In genomic region chr5:149264405-149264804, GRCm38 (mm10) we compare ENCODE assay signal across 9 mouse cellular contexts. TPM values are rescaled to one million over a fixed set of nuclear protein-coding genes. Genes with fewer than 3 reads are reported as not detected.
DNase-seq lines count a peak whose midpoint lies in the region; ATAC-seq and TF ChIP-seq lines count a peak whose summit lies in the region.
"Had no signal": no experiment of that assay in that cellular context is flagged by ENCODE, and none has a peak within 500 bp of the region (broad histone marks: within the 10 kb centered on the region; RNA-seq: fewer than 3 reads in every experiment).

Gene Alox5ap, plus strand, starts transcription at chr5:149264767.

- no peak for ATAC-seq in midbrain, embryonic 15.5 days (replicated peaks)
- no peak for ATAC-seq in monocyte, adult 5-6 weeks (replicated peaks; ENCODE audit: insufficient number of reproducible peaks, low FRiP score, low TSS enrichment, poor library complexity, severe bottlenecking)
- ATAC-seq in forebrain, embryonic 11.5 days (replicated peaks; ENCODE audit: low FRiP score): no peak

- H3K27me3 ChIP-seq in heart, adult 2 months (ENCODE audit: control insufficient read depth, insufficient read depth, low read length): no peaks in the 10 kb centered on the region
- no peaks in the 10 kb centered on the region for H3K27me3 ChIP-seq in midbrain, embryonic 15.5 days (replicated peaks)
- no peaks in the 10 kb centered on the region for H3K27me3 ChIP-seq in midbrain, embryonic 10.5 days (ENCODE audit: low read depth, poor library complexity, severe bottlenecking)
- H3K27me3 ChIP-seq in forebrain, embryonic 11.5 days (ENCODE audit: control insufficient read depth, insufficient read depth, low read length): no peaks in the 10 kb centered on the region

- no peak for TF ChIP-seq EP300 in heart, adult 2 months (IDR thresholded peaks at IDR 0.05; ENCODE audit: insufficient read depth, low read depth, low read length)

- H3K9me3 ChIP-seq in midbrain, embryonic 15.5 days: no peaks in the 10 kb centered on the region
- no peaks in the 10 kb centered on the region for H3K9me3 ChIP-seq in midbrain, embryonic 10.5 days (replicated peaks)
- H3K9me3 ChIP-seq in forebrain, embryonic 11.5 days (ENCODE audit: control insufficient read depth, low read length): no peaks in the 10 kb centered on the region

- no peaks in the 10 kb centered on the region for H3K36me3 ChIP-seq in heart, adult 2 months (ENCODE audit: control insufficient read depth, insufficient read depth, low read length)
- no peaks in the 10 kb centered on the region for H3K36me3 ChIP-seq in midbrain, embryonic 15.5 days (replicated peaks)
- H3K36me3 ChIP-seq in midbrain, embryonic 10.5 days: no peaks in the 10 kb centered on the region
- no peaks in the 10 kb centered on the region for H3K36me3 ChIP-seq in forebrain, embryonic 11.5 days (ENCODE audit: control insufficient read depth, insufficient read depth, low read length)

- H3K27ac ChIP-seq in heart, adult 2 months: no peak within 1 kb of the TSS
- no peak within 1 kb of the TSS for H3K27ac ChIP-seq in midbrain, embryonic 15.5 days
- no peak within 1 kb of the TSS for H3K27ac ChIP-seq in midbrain, embryonic 10.5 days (replicated peaks)
- no peak within 1 kb of the TSS for H3K27ac ChIP-seq in forebrain, embryonic 11.5 days (ENCODE audit: low read depth, low read length)

- H3K4me3 ChIP-seq in heart, adult 2 months: no peak within 1 kb of the TSS
- H3K4me3 ChIP-seq in midbrain, embryonic 15.5 days: no peak within 1 kb of the TSS
- no peak within 1 kb of the TSS for H3K4me3 ChIP-seq in midbrain, embryonic 10.5 days
- H3K4me3 ChIP-seq in forebrain, embryonic 11.5 days (ENCODE audit: low read depth, low read length): no peak within 1 kb of the TSS

- H3K4me2 ChIP-seq in midbrain, embryonic 15.5 days: no peak within 1 kb of the TSS
- H3K4me2 ChIP-seq in forebrain, embryonic 11.5 days (ENCODE audit: low read depth, low read length, severe bottlenecking): no peak within 1 kb of the TSS

- no peak for TF ChIP-seq POLR2A in heart, adult 2 months (IDR thresholded peaks at IDR 0.05; ENCODE audit: insufficient read depth, low read depth, low read length)

- 0 out of 2 replicates have a peak within 1 kb of the TSS, but pooled peaks have one; percentile 50 for H3K9ac ChIP-seq in heart, adult 2 months (ENCODE audit: low read depth, low read length)
- H3K9ac ChIP-seq in midbrain, embryonic 15.5 days: no peak within 1 kb of the TSS
- no peak within 1 kb of the TSS for H3K9ac ChIP-seq in forebrain, embryonic 11.5 days (ENCODE audit: low read length)

- H3K4me1 ChIP-seq in heart, adult 2 months (ENCODE audit: control insufficient read depth, insufficient read depth, low read length): no peaks in the 10 kb centered on the region
- H3K4me1 ChIP-seq in midbrain, embryonic 15.5 days: peaks cover 1% of the 10 kb centered on the region
- H3K4me1 ChIP-seq in midbrain, embryonic 10.5 days: peaks cover 5% of the 10 kb centered on the region
- no peaks in the 10 kb centered on the region for H3K4me1 ChIP-seq in forebrain, embryonic 11.5 days (replicated peaks; ENCODE audit: control insufficient read depth, insufficient read depth, low read length)

- H3K79me2 ChIP-seq in heart, adult 2 months (replicated peaks; ENCODE audit: control insufficient read depth, insufficient read depth, low read length): no peaks in the 10 kb centered on the region

- 60% methylated on average over 4 of the region's 4 CpGs for WGBS in heart, adult 2 months
- WGBS in midbrain, embryonic 15.5 days: 52% methylated on average over 4 of the region's 4 CpGs
- WGBS in midbrain, embryonic 10.5 days: 63% methylated on average over 4 of the region's 4 CpGs
- 62% methylated on average over 4 of the region's 4 CpGs for WGBS in forebrain, embryonic 11.5 days

- TF ChIP-seq CTCF in heart, adult 2 months (IDR thresholded peaks at IDR 0.05): no peak

- DNase-seq in heart, adult 2 months: no peak
- DNase-seq in heart, adult 11 months: no peak
- no peak for DNase-seq in midbrain, embryonic 10.5 days (ENCODE audit: low spot score)
- no peak for DNase-seq in heart, postnatal 25 days (ENCODE audit: low spot score)
- DNase-seq in gastrocnemius, postnatal 4 days (ENCODE audit: low spot score in 2 of 2): no peak
- DNase-seq in forebrain, embryonic 11.5 days (ENCODE audit: low spot score): no peak
- DNase-seq: kidney, postnatal 36 days had no signal

- intact Hi-C loops in heart, adult 2 months (cut with DNase I): no loop called here
- intact Hi-C loops in heart, postnatal 25 days (cut with DNase I): no loop called here

RNA-seq across cellular contexts. Expression of gene Alox5ap, which starts in this region (rescaled TPM):
- total RNA-seq in heart, adult 2 months (2021): 10 to 100 TPM; 19.9 to 21.1 TPM
- 25.5 and 26.5 TPM in 2 replicates for polyA plus RNA-seq in heart, adult 2 months (2012; rRNA removed)
- 10.0 and 11.1 TPM in 2 replicates for polyA plus RNA-seq in midbrain, embryonic 15.5 days (2015; fragmentation: Nextera tagmentation; extraction: Ambion mirVana)
- 4.8 and 6.2 TPM in 2 replicates for polyA plus RNA-seq in midbrain, embryonic 10.5 days (2016; fragmentation: Nextera tagmentation; extraction: Ambion mirVana)
- 10 to 100 TPM; 16.5 to 17.0 TPM for total RNA-seq in heart, postnatal 25 days (2021)
- total RNA-seq in monocyte, adult 5-6 weeks (2017): 440 to 1,079 TPM (median 1,051 TPM) in 3 replicates
- total RNA-seq in gastrocnemius, postnatal 4 days (2021): 10 to 100 TPM in 1 of 2 experiments, 1 to 10 TPM in 1; 7.9 to 17.8 TPM
- polyA plus RNA-seq in forebrain, embryonic 11.5 days (2014; fragmentation: Nextera tagmentation; extraction: Ambion mirVana): 4.5 and 4.7 TPM in 2 replicates

Comparison
In these comparisons a context has a peak if more than half of its experiments do, and no peak if none do; other contexts are left out.
1. RNA of gene Alox5ap (total RNA-seq): 440 to 1,079 TPM in monocyte, adult 5-6 weeks; 19.9 to 21.1 TPM in heart, adult 2 months, 7.9 to 17.8 TPM in gastrocnemius, postnatal 4 days and 16.5 to 17.0 TPM in heart, postnatal 25 days; every median in the first group is over 10 times any median in the second.